Mouse (Mus musculus): ENCODE data around the gene Abca14. TPM values are rescaled to one million over a fixed set of nuclear protein-coding genes. Genes with fewer than 3 reads are reported as not detected.
A peak's percentile ranks its signal among the peaks of the same experiment; 100 is the strongest.
"Not testable (repeated sequence)": the region's sequence is repeated elsewhere in the genome, so short reads cannot be mapped to it uniquely, and the experiment has no call there.

The Abca14 gene
- polyA plus RNA-seq, 1 experiment = 0.20 TPM

DNA sequence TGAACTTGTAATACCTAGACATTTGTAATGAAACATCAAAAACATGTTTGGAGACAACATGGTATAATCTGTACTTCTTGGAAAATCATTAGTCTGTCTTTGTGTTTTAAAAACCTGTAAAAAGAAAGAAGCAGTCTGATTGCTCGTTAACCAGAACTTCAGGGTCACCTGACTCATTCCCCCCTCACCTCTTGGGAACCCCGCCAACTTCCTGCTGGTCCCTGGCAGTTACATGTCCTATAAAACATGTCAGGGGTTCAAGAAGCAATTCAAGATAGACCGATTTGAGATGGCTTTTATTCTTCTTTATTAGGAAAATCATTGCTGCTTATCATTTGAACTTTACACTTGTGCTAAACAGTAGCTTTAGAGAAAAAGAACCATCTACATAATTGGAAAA is 81.5 kb downstream of the Abca14 start:
- WGBS = 20% methylated on average over 3 of the region's 3 CpGs
- no peak for TF ChIP-seq POLR2A (IDR thresholded peaks at IDR 0.05; ENCODE audit: low read depth, low read length)
- no peak for TF ChIP-seq CTCF (IDR thresholded peaks at IDR 0.05; ENCODE audit: extremely low read depth, insufficient read length, insufficient replicate concordance, low read depth, low read length)

DNA sequence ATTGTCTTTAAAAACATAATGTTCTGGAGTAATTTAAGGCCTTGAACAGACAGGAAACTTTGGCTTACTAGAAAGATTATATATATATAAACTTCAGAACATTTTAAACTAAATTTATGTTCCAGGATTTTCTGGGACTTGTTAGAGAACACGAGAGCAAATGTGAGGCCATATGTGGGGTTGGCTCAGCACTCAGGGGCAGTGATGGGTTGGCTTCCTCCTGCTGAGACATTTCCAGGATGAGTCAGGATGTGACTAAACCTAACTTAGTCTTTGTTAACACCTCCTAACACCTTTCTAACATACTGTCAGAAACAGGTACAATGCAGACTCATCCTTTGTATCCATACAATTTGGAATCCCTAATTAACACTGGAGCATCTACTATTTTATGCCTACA is 112.3 kb downstream of the Abca14 start:
- H3K27ac ChIP-seq (ENCODE audit: insufficient read depth, low read depth, low read length) = no peak overlapping the region
- no peaks in the 10 kb centered on the region for H3K27me3 ChIP-seq (ENCODE audit: control insufficient read depth, insufficient read depth, low read length)
- TF ChIP-seq POLR2A (IDR thresholded peaks at IDR 0.05; ENCODE audit: low read depth, low read length) = no peak
- TF ChIP-seq CTCF (IDR thresholded peaks at IDR 0.05; ENCODE audit: extremely low read depth, insufficient read length, insufficient replicate concordance, low read depth, low read length) = no peak
- no peak overlapping the region for H3K4me3 ChIP-seq (ENCODE audit: low read depth, low read length)
- no peaks in the 10 kb centered on the region for H3K4me1 ChIP-seq (ENCODE audit: control insufficient read depth, insufficient read depth, insufficient read length, low read length)
- H3K36me3 ChIP-seq (ENCODE audit: control insufficient read depth, insufficient read depth, low read length) = no peaks in the 10 kb centered on the region
- WGBS = 76% methylated on average over 1 of the region's 1 CpGs

More for the DNA sequence above, 81.5 kb downstream of the Abca14 start:
- Histone ChIP-seq H3K27ac (ENCODE audit: insufficient read depth, low read depth, low read length) (no peak overlapping the region), H3K27me3 (ENCODE audit: control insufficient read depth, insufficient read depth, low read length) (no peaks in the 10 kb centered on the region), H3K4me1 (ENCODE audit: control insufficient read depth, insufficient read depth, insufficient read length, low read length) (peaks cover 4% of the 10 kb centered on the region; the same call in 1 of the 2 replicates), H3K36me3 (ENCODE audit: control insufficient read depth, insufficient read depth, low read length) (no peaks in the 10 kb centered on the region), H3K4me3 (ENCODE audit: low read depth, low read length) (no peak overlapping the region)

DNA sequence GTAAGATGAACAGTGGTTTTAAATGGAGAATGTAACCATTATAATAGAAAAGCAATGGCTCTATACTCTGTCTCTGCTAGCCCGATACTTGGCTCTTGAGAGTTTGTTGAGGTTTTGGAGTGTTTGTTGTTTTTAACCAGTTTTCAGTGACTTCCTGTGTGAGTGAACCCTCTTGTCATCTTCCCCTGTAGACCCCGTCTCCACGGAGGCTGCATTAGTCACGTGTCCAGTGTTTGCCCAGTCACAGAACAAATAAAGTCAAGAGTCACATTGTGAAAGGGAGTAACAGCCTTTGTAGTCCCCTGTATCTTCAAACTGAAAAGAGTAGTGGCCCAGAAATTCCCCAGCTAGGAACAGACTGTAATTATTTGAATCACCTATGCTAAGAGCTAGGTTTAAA is 119.2 kb downstream of the Abca14 start:
- H3K27me3 ChIP-seq (ENCODE audit: control insufficient read depth, insufficient read depth, low read length) = no peaks in the 10 kb centered on the region
- no peaks in the 10 kb centered on the region; the same call in 1 of the 2 replicates for H3K4me1 ChIP-seq (ENCODE audit: control insufficient read depth, insufficient read depth, insufficient read length, low read length)
- 25% methylated on average over 4 of the region's 4 CpGs for WGBS
- H3K27ac ChIP-seq (ENCODE audit: insufficient read depth, low read depth, low read length) = no peak overlapping the region
- no peaks in the 10 kb centered on the region for H3K36me3 ChIP-seq (ENCODE audit: control insufficient read depth, insufficient read depth, low read length)
- H3K4me3 ChIP-seq (ENCODE audit: low read depth, low read length) = no peak overlapping the region
- TF ChIP-seq POLR2A (IDR thresholded peaks at IDR 0.05; ENCODE audit: low read depth, low read length) (no peak), CTCF (IDR thresholded peaks at IDR 0.05; ENCODE audit: extremely low read depth, insufficient read length, insufficient replicate concordance, low read depth, low read length) (no peak)

DNA sequence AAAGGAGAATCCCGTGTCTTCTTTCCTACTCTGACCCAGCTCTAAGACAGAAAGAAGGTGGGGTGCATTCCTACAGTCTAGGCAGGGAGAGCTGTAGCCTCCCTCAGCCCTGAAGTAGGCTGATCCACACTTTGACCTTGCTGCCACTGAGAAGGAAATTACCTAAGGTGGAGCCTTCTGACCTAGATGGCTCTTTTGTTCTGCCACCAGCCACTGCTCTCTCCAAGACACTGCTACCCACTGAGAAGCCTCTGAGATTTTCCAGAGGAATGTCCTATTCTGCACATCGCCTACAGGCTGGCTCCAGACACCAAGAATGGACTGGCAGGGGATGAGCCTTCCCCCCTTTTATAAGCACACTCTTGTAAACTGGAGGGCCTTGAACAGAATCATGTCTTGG is 122.2 kb downstream of the Abca14 start:
- 61% methylated on average over 2 of the region's 2 CpGs for WGBS
- H3K27me3 ChIP-seq (ENCODE audit: control insufficient read depth, insufficient read depth, low read length); H3K4me3 ChIP-seq (ENCODE audit: low read depth, low read length); H3K36me3 ChIP-seq (ENCODE audit: control insufficient read depth, insufficient read depth, low read length); H3K4me1 ChIP-seq (ENCODE audit: control insufficient read depth, insufficient read depth, insufficient read length, low read length); H3K27ac ChIP-seq (ENCODE audit: insufficient read depth, low read depth, low read length): not testable (repeated sequence)

DNA sequence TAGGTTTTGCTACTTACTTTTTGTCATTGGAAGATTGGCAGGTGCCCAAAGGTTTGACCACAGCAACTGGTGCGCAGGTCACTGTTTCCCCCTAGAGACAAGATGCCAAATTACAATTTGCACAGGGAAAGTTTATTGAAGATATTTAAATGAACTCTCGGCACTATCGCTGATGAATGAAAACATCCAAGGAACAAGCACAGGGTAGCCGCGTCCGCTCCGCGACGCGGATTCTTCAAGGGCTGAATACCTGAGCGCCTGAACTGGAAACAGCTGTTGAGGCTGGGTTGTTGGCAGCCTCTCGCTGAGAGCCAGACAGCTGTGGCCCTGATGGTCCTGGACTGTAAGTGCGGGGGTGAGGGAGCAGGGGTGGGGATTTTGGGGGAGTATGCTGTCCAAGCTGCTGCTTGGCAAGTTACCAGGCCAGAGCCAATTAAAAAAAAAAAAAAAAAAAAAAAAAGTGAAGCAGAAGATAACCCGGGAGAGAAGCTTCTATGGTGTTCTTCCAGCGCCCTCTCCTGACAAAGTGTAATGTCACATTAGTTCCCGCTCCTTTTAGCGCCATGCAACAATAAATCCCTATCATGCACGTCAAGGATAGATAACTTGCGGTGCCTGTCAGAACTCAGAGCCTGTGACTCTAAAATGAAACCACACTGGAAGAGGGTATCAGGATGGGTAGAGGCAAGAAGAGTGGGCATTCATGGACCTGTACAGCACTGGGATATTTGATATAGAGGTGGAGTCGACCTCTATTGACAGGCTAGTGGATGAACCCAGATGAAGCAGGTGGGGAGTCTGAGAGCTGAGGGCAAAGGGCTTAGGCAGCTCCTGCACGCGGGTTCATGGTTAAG is 123.7 kb downstream of the Abca14 start:
- 8% methylated on average over 22 of the region's 22 CpGs for WGBS
- no peaks in the 10 kb centered on the region for H3K27me3 ChIP-seq (ENCODE audit: control insufficient read depth, insufficient read depth, low read length)
- peak overlapping the region; percentile 29 for H3K4me3 ChIP-seq (ENCODE audit: low read depth, low read length)
- H3K27ac ChIP-seq (ENCODE audit: insufficient read depth, low read depth, low read length) = no peak overlapping the region
- H3K4me1 ChIP-seq (ENCODE audit: control insufficient read depth, insufficient read depth, insufficient read length, low read length) = no peaks in the 10 kb centered on the region; the same call in 1 of the 2 replicates
- TF ChIP-seq POLR2A (IDR thresholded peaks at IDR 0.05; ENCODE audit: low read depth, low read length) = no peak
- TF ChIP-seq CTCF (IDR thresholded peaks at IDR 0.05; ENCODE audit: extremely low read depth, insufficient read length, insufficient replicate concordance, low read depth, low read length) = no peak
- no peaks in the 10 kb centered on the region for H3K36me3 ChIP-seq (ENCODE audit: control insufficient read depth, insufficient read depth, low read length)

DNA sequence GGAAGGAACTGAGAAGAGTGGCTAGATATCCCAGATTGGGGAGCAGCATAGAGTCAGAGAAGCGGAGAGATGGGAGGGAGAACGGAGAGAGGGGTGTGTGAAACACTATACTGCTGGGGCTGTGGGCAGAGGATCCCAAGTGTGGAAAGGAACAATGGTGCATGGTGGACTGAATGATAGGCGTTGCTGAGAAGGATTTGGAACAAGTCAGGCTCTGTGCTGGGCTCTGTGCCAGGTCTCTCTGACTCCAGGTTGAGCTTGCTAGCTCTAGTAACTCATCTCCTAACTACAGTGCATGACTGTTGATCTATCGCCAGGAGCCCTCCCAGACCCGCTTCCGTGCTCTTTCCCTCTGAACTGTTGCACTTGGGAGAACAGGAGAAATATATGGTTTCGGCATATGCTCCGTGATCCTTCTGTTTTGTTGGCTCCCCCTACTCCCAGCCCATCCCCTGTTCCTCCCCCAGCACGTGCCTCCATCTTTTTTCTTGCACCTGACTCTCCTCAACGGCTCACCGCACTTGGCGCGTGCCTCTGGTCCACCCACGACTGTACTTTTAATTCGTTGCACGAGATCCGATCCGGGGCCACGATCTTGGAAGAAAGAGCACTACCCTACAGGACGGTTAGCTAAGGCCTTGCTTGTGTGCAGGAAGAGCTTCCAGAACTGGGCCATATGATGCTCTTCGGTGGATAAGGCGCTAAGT is 124.5 kb downstream of the Abca14 start, which contains the start of gene Abca15:
Gene Abca15, plus strand, starts transcription at position 584 of the 707 bp plus-strand sequence.
- Histone ChIP-seq H3K4me3 (ENCODE audit: low read depth, low read length) (peak within 1 kb of the TSS; percentile 29; the same call in 1 of the 2 replicates), H3K27ac (ENCODE audit: insufficient read depth, low read depth, low read length) (no peak within 1 kb of the TSS), H3K27me3 (ENCODE audit: control insufficient read depth, insufficient read depth, low read length) (no peaks in the 10 kb centered on the region), H3K4me1 (ENCODE audit: control insufficient read depth, insufficient read depth, insufficient read length, low read length) (no peaks in the 10 kb centered on the region; the same call in 1 of the 2 replicates), H3K36me3 (ENCODE audit: control insufficient read depth, insufficient read depth, low read length) (no peaks in the 10 kb centered on the region)
- TF ChIP-seq POLR2A (IDR thresholded peaks at IDR 0.05; ENCODE audit: low read depth, low read length) = no peak
- TF ChIP-seq CTCF (IDR thresholded peaks at IDR 0.05; ENCODE audit: extremely low read depth, insufficient read length, insufficient replicate concordance, low read depth, low read length) = no peak
- 76% methylated on average over 22 of the region's 22 CpGs for WGBS

DNA sequence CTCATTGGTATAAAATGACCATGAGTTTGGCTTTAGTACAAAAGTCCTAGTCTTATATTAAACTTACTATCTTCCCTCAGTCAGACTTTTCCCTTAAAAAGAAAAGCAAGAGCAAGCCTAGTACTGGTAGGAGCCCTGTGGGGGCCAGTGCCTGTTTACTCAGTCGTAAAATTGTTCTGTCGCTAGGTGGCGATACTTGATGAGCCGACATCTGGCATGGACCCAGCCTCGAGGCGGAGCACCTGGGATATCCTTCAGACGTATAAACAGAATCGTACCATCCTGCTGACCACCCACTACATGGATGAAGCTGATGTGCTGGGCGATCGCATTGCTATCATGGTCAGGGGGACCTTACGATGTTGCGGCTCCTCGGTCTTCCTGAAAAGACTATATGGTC is 157.4 kb downstream of the Abca14 start:
- H3K36me3 ChIP-seq (ENCODE audit: control insufficient read depth, insufficient read depth, low read length) = no peaks in the 10 kb centered on the region
- 47% methylated on average over 13 of the region's 13 CpGs for WGBS

More for the DNA sequence above, 157.4 kb downstream of the Abca14 start:
- no peak for TF ChIP-seq POLR2A (IDR thresholded peaks at IDR 0.05; ENCODE audit: low read depth, low read length)
- peak; percentile 12; the same call in 1 of the 2 replicates for TF ChIP-seq CTCF (IDR thresholded peaks at IDR 0.05; ENCODE audit: extremely low read depth, insufficient read length, insufficient replicate concordance, low read depth, low read length)
- Histone ChIP-seq H3K27me3 (ENCODE audit: control insufficient read depth, insufficient read depth, low read length) (no peaks in the 10 kb centered on the region), H3K4me3 (ENCODE audit: low read depth, low read length) (no peak overlapping the region), H3K4me1 (ENCODE audit: control insufficient read depth, insufficient read depth, insufficient read length, low read length) (no peaks in the 10 kb centered on the region), H3K27ac (ENCODE audit: insufficient read depth, low read depth, low read length) (no peak overlapping the region)

Other genes with a start within 250 kb of the Abca14 start
- gene Dnah3, start 108.7 kb upstream of the Abca14 start, polyA plus RNA-seq (2012; rRNA removed) = not detected in 2 replicates
- gene Tmem159, start 101.6 kb upstream of the Abca14 start, polyA plus RNA-seq (2012; rRNA removed) = 6.8 and 14.2 TPM in 2 replicates
- gene Zp2, start 58.7 kb upstream of the Abca14 start, polyA plus RNA-seq (2012; rRNA removed) = 0.04 and 0.05 TPM in 2 replicates
- gene Anks4b, start 30.1 kb upstream of the Abca14 start, polyA plus RNA-seq (2012; rRNA removed) = 7.3 and 20.9 TPM in 2 replicates
- gene Crym, start 1.9 kb upstream of the Abca14 start, polyA plus RNA-seq (2012; rRNA removed) = 1.7 and 2.0 TPM in 2 replicates
- gene Abca15, start 124.7 kb downstream of the Abca14 start, polyA plus RNA-seq (2012; rRNA removed) = not detected in 2 replicates
- gene Abca16, start 205.7 kb downstream of the Abca14 start, polyA plus RNA-seq (2012; rRNA removed) = not detected in 2 replicates